ENCODE assay signal across 23 mouse cellular contexts in the genomic region with DNA sequence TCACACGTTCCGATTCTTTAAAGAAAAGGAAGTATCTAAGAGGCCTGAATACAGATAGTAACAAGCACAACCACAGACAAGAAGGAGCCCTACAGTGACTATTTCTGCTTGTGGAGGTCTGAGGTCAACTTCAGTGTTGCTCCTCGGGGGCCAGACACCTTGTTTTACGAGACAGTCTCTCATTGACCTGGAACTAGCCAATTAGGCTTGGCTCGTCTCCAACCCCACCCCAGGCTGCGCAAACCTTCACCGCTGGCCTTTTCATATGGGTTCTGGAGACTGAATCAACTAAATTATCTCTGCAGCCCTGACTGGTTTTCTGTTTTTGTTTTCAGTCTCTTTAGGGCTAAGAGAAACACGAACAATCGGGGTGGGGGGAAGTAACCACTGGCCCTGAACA. TPM values are rescaled to one million over a fixed set of nuclear protein-coding genes. Genes with fewer than 3 reads are reported as not detected.
A peak's percentile ranks its signal among the peaks of the same experiment; 100 is the strongest.
DNase-seq lines count a peak whose midpoint lies in the region; ATAC-seq and TF ChIP-seq lines count a peak whose summit lies in the region.
"Had no signal": no experiment of that assay in that cellular context is flagged by ENCODE, and none has a peak within 500 bp of the region (broad histone marks: within the 10 kb centered on the region; RNA-seq: fewer than 3 reads in every experiment).

No protein-coding gene starts in this region.

- H3K4me2 ChIP-seq in forebrain, embryonic 15.5 days (replicated peaks), result no peak overlapping the region
- no peak overlapping the region for H3K4me2 ChIP-seq in forebrain, embryonic 16.5 days (ENCODE audit: low read length)
- H3K4me2 ChIP-seq in midbrain, embryonic 11.5 days, result no peak overlapping the region
- no peak overlapping the region for H3K4me2 ChIP-seq in midbrain, embryonic 15.5 days
- H3K4me2 ChIP-seq in stomach, postnatal 0 days (replicated peaks; ENCODE audit: low read depth), result no peak overlapping the region
- H3K4me2 ChIP-seq: heart, embryonic 11.5 days; hindbrain, embryonic 15.5 days; limb, embryonic 13.5 days; lung, embryonic 14.5 days; midbrain, embryonic 13.5 days; neural tube, embryonic 12.5 days; stomach, embryonic 15.5 days had no signal

- no peaks in the 10 kb centered on the region for H3K27me3 ChIP-seq in forebrain, embryonic 15.5 days
- H3K27me3 ChIP-seq in forebrain, embryonic 16.5 days (replicated peaks; ENCODE audit: control insufficient read depth, insufficient read depth, low read length), result no peaks in the 10 kb centered on the region
- no peaks in the 10 kb centered on the region for H3K27me3 ChIP-seq in midbrain, embryonic 11.5 days (ENCODE audit: control insufficient read depth, insufficient read depth, low read length)
- H3K27me3 ChIP-seq in midbrain, embryonic 15.5 days (replicated peaks), result no peaks in the 10 kb centered on the region
- no peaks in the 10 kb centered on the region for H3K27me3 ChIP-seq in stomach, postnatal 0 days (ENCODE audit: control insufficient read depth, insufficient read depth, low read length)
- H3K27me3 ChIP-seq: hindbrain, embryonic 15.5 days; limb, embryonic 13.5 days; midbrain, embryonic 13.5 days; neural tube, embryonic 12.5 days; stomach, embryonic 15.5 days had no signal

- 26% methylated on average over 9 of the region's 9 CpGs for WGBS in forebrain, embryonic 15.5 days
- 31% methylated on average over 9 of the region's 9 CpGs for WGBS in forebrain, embryonic 16.5 days
- WGBS in midbrain, embryonic 11.5 days, result 94% methylated on average over 9 of the region's 9 CpGs
- WGBS in midbrain, embryonic 15.5 days, result 72% methylated on average over 9 of the region's 9 CpGs
- 57% methylated on average over 9 of the region's 9 CpGs for WGBS in stomach, postnatal 0 days

- peak; percentile 73 for DNase-seq in midbrain, embryonic 11.5 days (ENCODE audit: low spot score, missing footprints)
- DNase-seq in ZHBTc4 (ENCODE audit: low read depth, low spot score), result peak; percentile 53
- DNase-seq in stomach, postnatal 0 days (ENCODE audit: low spot score), result peak; percentile 37
- DNase-seq: adrenal gland, adult 2 months; cerebellum, adult 8-10 months; gastrocnemius, postnatal 14 days; heart, adult 11 months; kidney, adult 8-10 months; kidney, postnatal 25 days; lung, embryonic 14.5 days; right cerebral cortex, postnatal 4 days; thymus, adult 18-20 months had no signal

- H3K9me3 ChIP-seq in forebrain, embryonic 15.5 days, result no peaks in the 10 kb centered on the region
- no peaks in the 10 kb centered on the region for H3K9me3 ChIP-seq in forebrain, embryonic 16.5 days (ENCODE audit: control insufficient read depth, low read length)
- no peaks in the 10 kb centered on the region for H3K9me3 ChIP-seq in midbrain, embryonic 11.5 days (ENCODE audit: control insufficient read depth, low read length)
- H3K9me3 ChIP-seq in midbrain, embryonic 15.5 days, result no peaks in the 10 kb centered on the region
- no peaks in the 10 kb centered on the region for H3K9me3 ChIP-seq in stomach, postnatal 0 days (ENCODE audit: control insufficient read depth, low read length)
- H3K9me3 ChIP-seq: hindbrain, embryonic 15.5 days; midbrain, embryonic 13.5 days; neural tube, embryonic 12.5 days; stomach, embryonic 15.5 days had no signal

- TF ChIP-seq CTCF in stomach, postnatal 0 days (IDR thresholded peaks at IDR 0.05; ENCODE audit: low read depth), result no peak

- peaks cover 59% of the 10 kb centered on the region for H3K4me1 ChIP-seq in forebrain, embryonic 15.5 days
- peaks cover 48% of the 10 kb centered on the region for H3K4me1 ChIP-seq in forebrain, embryonic 16.5 days (replicated peaks; ENCODE audit: control insufficient read depth, insufficient read depth, low read length)
- H3K4me1 ChIP-seq in midbrain, embryonic 11.5 days (ENCODE audit: control insufficient read depth, insufficient read depth, low read length), result peaks cover 6% of the 10 kb centered on the region
- H3K4me1 ChIP-seq in midbrain, embryonic 15.5 days, result peaks cover 50% of the 10 kb centered on the region
- no peaks in the 10 kb centered on the region; the same call in 1 of the 2 replicates for H3K4me1 ChIP-seq in stomach, postnatal 0 days (replicated peaks; ENCODE audit: control insufficient read depth, insufficient read depth)

- peak overlapping the region; percentile 70; the same call in 1 of the 2 replicates for H3K27ac ChIP-seq in forebrain, embryonic 15.5 days (replicated peaks)
- no peak overlapping the region for H3K27ac ChIP-seq in forebrain, embryonic 16.5 days (ENCODE audit: low read length)
- no peak overlapping the region for H3K27ac ChIP-seq in midbrain, embryonic 11.5 days (ENCODE audit: low read depth, low read length)
- H3K27ac ChIP-seq in midbrain, embryonic 15.5 days, result no peak overlapping the region
- H3K27ac ChIP-seq in stomach, postnatal 0 days (replicated peaks), result no peak overlapping the region
- H3K27ac ChIP-seq: embryonic facial prominence, embryonic 10.5 days; hindbrain, embryonic 15.5 days; limb, embryonic 13.5 days; midbrain, embryonic 13.5 days; neural tube, embryonic 12.5 days; stomach, embryonic 15.5 days had no signal

- H3K4me3 ChIP-seq in forebrain, embryonic 15.5 days, result no peak overlapping the region
- no peak overlapping the region for H3K4me3 ChIP-seq in forebrain, embryonic 16.5 days (replicated peaks; ENCODE audit: low read length)
- H3K4me3 ChIP-seq in midbrain, embryonic 11.5 days (ENCODE audit: low read depth, low read length), result no peak overlapping the region
- H3K4me3 ChIP-seq in midbrain, embryonic 15.5 days, result no peak overlapping the region
- H3K4me3 ChIP-seq in stomach, postnatal 0 days (ENCODE audit: low read depth, low read length), result no peak overlapping the region
- H3K4me3 ChIP-seq: embryonic facial prominence, embryonic 10.5 days; hindbrain, embryonic 15.5 days; limb, embryonic 13.5 days; midbrain, embryonic 13.5 days; neural tube, embryonic 12.5 days; stomach, embryonic 15.5 days had no signal

- ATAC-seq in forebrain, embryonic 15.5 days (replicated peaks), result no peak
- no peak for ATAC-seq in forebrain, embryonic 16.5 days
- ATAC-seq in midbrain, embryonic 11.5 days (ENCODE audit: low FRiP score), result no peak
- ATAC-seq in midbrain, embryonic 15.5 days (replicated peaks), result no peak
- ATAC-seq in stomach, postnatal 0 days (ENCODE audit: low FRiP score, low TSS enrichment), result no peak
- no peak for ATAC-seq in monocyte, adult 5-6 weeks (replicated peaks; ENCODE audit: insufficient number of reproducible peaks, low FRiP score, low TSS enrichment, poor library complexity, severe bottlenecking)
- ATAC-seq: midbrain, embryonic 13.5 days had no signal

- H3K36me3 ChIP-seq in forebrain, embryonic 15.5 days, result peaks cover 67% of the 10 kb centered on the region
- peaks cover 41% of the 10 kb centered on the region for H3K36me3 ChIP-seq in forebrain, embryonic 16.5 days (ENCODE audit: control insufficient read depth, insufficient read depth)
- H3K36me3 ChIP-seq in midbrain, embryonic 11.5 days (ENCODE audit: control insufficient read depth, insufficient read depth, low read length), result peaks cover 49% of the 10 kb centered on the region
- peaks cover 32% of the 10 kb centered on the region for H3K36me3 ChIP-seq in midbrain, embryonic 15.5 days (replicated peaks)
- peaks cover 20% of the 10 kb centered on the region for H3K36me3 ChIP-seq in stomach, postnatal 0 days (ENCODE audit: control insufficient read depth, insufficient read depth, low read length)

- no peak overlapping the region; the same call in 1 of the 2 replicates for H3K9ac ChIP-seq in forebrain, embryonic 15.5 days (replicated peaks)
- H3K9ac ChIP-seq in forebrain, embryonic 16.5 days (replicated peaks; ENCODE audit: low read depth, low read length), result no peak overlapping the region
- H3K9ac ChIP-seq in midbrain, embryonic 11.5 days (ENCODE audit: low read length), result no peak overlapping the region
- H3K9ac ChIP-seq in midbrain, embryonic 15.5 days, result no peak overlapping the region
- H3K9ac ChIP-seq in stomach, postnatal 0 days (ENCODE audit: low read length), result no peak overlapping the region
- H3K9ac ChIP-seq: hindbrain, embryonic 15.5 days; limb, embryonic 13.5 days; lung, embryonic 14.5 days; midbrain, embryonic 13.5 days; neural tube, embryonic 12.5 days; stomach, embryonic 15.5 days had no signal

- no peak for TF ChIP-seq EP300 in stomach, postnatal 0 days (optimal IDR thresholded peaks at IDR 0.05)

RNA-seq across cellular contexts. Expression of gene Nfyb, which starts 6.6 kb away (rescaled TPM):
- polyA plus RNA-seq in forebrain, embryonic 15.5 days (2015; fragmentation: Nextera tagmentation; extraction: Ambion mirVana), result 62.5 and 67.4 TPM in 2 replicates
- polyA plus RNA-seq in forebrain, embryonic 16.5 days (2015; fragmentation: Nextera tagmentation; extraction: Ambion mirVana), result 60.1 and 72.9 TPM in 2 replicates
- 79.0 and 85.4 TPM in 2 replicates for polyA plus RNA-seq in midbrain, embryonic 11.5 days (2014; fragmentation: Nextera tagmentation; extraction: Ambion mirVana)
- polyA plus RNA-seq in midbrain, embryonic 15.5 days (2015; fragmentation: Nextera tagmentation; extraction: Ambion mirVana), result 46.4 and 47.1 TPM in 2 replicates
- polyA plus RNA-seq in stomach, postnatal 0 days (2015; fragmentation: Nextera tagmentation; extraction: Ambion mirVana), result 20.3 and 23.8 TPM in 2 replicates
- total RNA-seq in monocyte, adult 5-6 weeks (2017), result 66.8 to 95.1 TPM (median 91.5 TPM) in 3 replicates
